Mouse (Mus musculus): ENCODE data around the gene Olfr593.

The Olfr593 gene

GRCm38 (mm10) chr7:103211562-103211961 is at the start of gene Olfr593:
TSS of gene Olfr593 (plus strand) at chr7:103211862.
- 67% methylated on average over 1 of the region's 1 CpGs for WGBS

GRCm38 (mm10) chr7:103169697-103170096 is 42.0 kb upstream of the Olfr593 start:
- 77% methylated on average over 5 of the region's 5 CpGs for WGBS

GRCm38 (mm10) chr7:103178240-103178639 is 33.4 kb upstream of the Olfr593 start, which contains the start of gene Olfr591:
TSS of gene Olfr591 (minus strand) at chr7:103178340.
- WGBS, result 59% methylated on average over 1 of the region's 1 CpGs

GRCm38 (mm10) chr7:103184503-103184902 is 27.2 kb upstream of the Olfr593 start, which contains the start of gene Olfr592:
TSS of gene Olfr592 (plus strand) at chr7:103184803.
- 67% methylated on average over 1 of the region's 1 CpGs for WGBS

- WGBS, result 89% methylated on average over 5 of the region's 5 CpGs
These were observed 388 bp downstream of the Olfr593 start for GRCm38 (mm10) chr7:103212050-103212449.

GRCm38 (mm10) chr7:103216696-103217095 is 5.0 kb downstream of the Olfr593 start, which contains the start of gene Olfr594:
TSS of gene Olfr594 (plus strand) at chr7:103216996.

GRCm38 (mm10) chr7:103252405-103252804 is 40.7 kb downstream of the Olfr593 start, which contains the start of gene Usp17ld:
TSS of gene Usp17ld (minus strand) at chr7:103252505.

